Mouse (Mus musculus) hindbrain, embryonic 16.5 days (tissue): ENCODE data around the gene Cdh8. TPM values are rescaled to one million over a fixed set of nuclear protein-coding genes. Genes with fewer than 3 reads are reported as not detected.
"Not testable (repeated sequence)": the region's sequence is repeated elsewhere in the genome, so short reads cannot be mapped to it uniquely, and the experiment has no call there.

Source experiments
- ATAC-seq: fragments of 200-750 bp; cut with Nextera tagmentation; 2 replicates; pipeline ENCODE4 v1.8.0; 2017; ENCODE audit warnings: moderate TSS enrichment, moderate library complexity
- H3K27ac ChIP-seq: fragments of 300-500 bp; sonication (generic); 2 replicates; pipeline ENCODE4 v1.5.1; 2014; ENCODE audit warnings: low read depth, mild to moderate bottlenecking, control low read depth, low read length, moderate library complexity
- H3K27me3 ChIP-seq: fragments of 300-500 bp; sonication (generic); replicated peaks from 2 replicates; pipeline ENCODE4 v1.6.1; 2014; ENCODE audit warnings: low read length; ENCODE audit not compliant: control insufficient read depth, insufficient read depth
- H3K36me3 ChIP-seq: fragments of 300-500 bp; sonication (generic); 2 replicates; pipeline ENCODE4 v1.6.1; 2014; ENCODE audit warnings: mild to moderate bottlenecking, low read length, moderate library complexity, mixed read lengths; ENCODE audit not compliant: control insufficient read depth, insufficient read depth
- H3K4me1 ChIP-seq: fragments of 300-500 bp; sonication (generic); 2 replicates; pipeline ENCODE4 v1.6.1; 2014; ENCODE audit warnings: low read depth, low read length; ENCODE audit not compliant: control insufficient read depth, insufficient read depth
- H3K4me2 ChIP-seq: fragments of 300-500 bp; sonication (generic); 2 replicates; pipeline ENCODE4 v1.6.1; 2014; ENCODE audit warnings: mild to moderate bottlenecking, low read length, control low read depth, moderate library complexity
- H3K4me3 ChIP-seq: fragments of 300-500 bp; sonication (generic); 2 replicates; pipeline ENCODE4 v1.5.1; 2014; ENCODE audit warnings: mild to moderate bottlenecking, low read length, control low read depth, moderate library complexity
- H3K9ac ChIP-seq: fragments of 300-500 bp; sonication (generic); 2 replicates; pipeline ENCODE4 v1.6.1; 2014; ENCODE audit warnings: low read depth, mild to moderate bottlenecking, control low read depth, low read length, moderate library complexity
- H3K9me3 ChIP-seq: fragments of 300-500 bp; sonication (generic); 2 replicates; pipeline ENCODE4 v1.6.1; 2014; ENCODE audit warnings: mild to moderate bottlenecking, low read length, moderate library complexity; ENCODE audit not compliant: control insufficient read depth
- WGBS: fragments of 180-500 bp; shearing (Covaris S2); extraction: QIAGEN DNeasy Blood & Tissue Kit; methylation state at CpG from one replicate; pipeline ENCODE4 v1.1.7; 2014; 5-methylcytosine and 5-hydroxymethylcytosine counted together
- polyA plus RNA-seq: library from polyadenylated mRNA; unstranded; fragments of >200 nt; fragmentation: Nextera tagmentation; extraction: Ambion mirVana; gene quantifications from 2 replicates; pipeline ENCODE4 v1.2.1, GENCODE M21; 2015

The Cdh8 gene
- polyA plus RNA-seq, 1 experiment from 2014 or later: 65.2 TPM

- H3K9me3 ChIP-seq: no peaks in the 10 kb centered on the region
- H3K27ac ChIP-seq: no peak overlapping the region
- H3K36me3 ChIP-seq: no peaks in the 10 kb centered on the region
- H3K27me3 ChIP-seq: no peaks in the 10 kb centered on the region
- no peak for ATAC-seq
- WGBS: 68% methylated on average over 7 of the region's 7 CpGs
- H3K4me3 ChIP-seq: no peak overlapping the region
- no peak overlapping the region for H3K9ac ChIP-seq
- no peak overlapping the region for H3K4me2 ChIP-seq
- no peaks in the 10 kb centered on the region for H3K4me1 ChIP-seq
Observed at GRCm38 (mm10) chr8:99205194-99205593, 211.1 kb downstream of the Cdh8 start.

- 0 out of 2 replicates have a peak, but pooled peaks cover 2% of the 10 kb centered on the region for H3K36me3 ChIP-seq
- H3K9ac ChIP-seq: no peak overlapping the region
- H3K9me3 ChIP-seq: no peaks in the 10 kb centered on the region
- no peaks in the 10 kb centered on the region for H3K4me1 ChIP-seq
- no peak for ATAC-seq
- no peak overlapping the region for H3K4me2 ChIP-seq
- WGBS: 83% methylated on average over 2 of the region's 2 CpGs
- H3K27ac ChIP-seq: no peak overlapping the region
- H3K4me3 ChIP-seq: no peak overlapping the region
- H3K27me3 ChIP-seq: no peaks in the 10 kb centered on the region
Observed at GRCm38 (mm10) chr8:99190643-99191042, 225.6 kb downstream of the Cdh8 start.

DNA sequence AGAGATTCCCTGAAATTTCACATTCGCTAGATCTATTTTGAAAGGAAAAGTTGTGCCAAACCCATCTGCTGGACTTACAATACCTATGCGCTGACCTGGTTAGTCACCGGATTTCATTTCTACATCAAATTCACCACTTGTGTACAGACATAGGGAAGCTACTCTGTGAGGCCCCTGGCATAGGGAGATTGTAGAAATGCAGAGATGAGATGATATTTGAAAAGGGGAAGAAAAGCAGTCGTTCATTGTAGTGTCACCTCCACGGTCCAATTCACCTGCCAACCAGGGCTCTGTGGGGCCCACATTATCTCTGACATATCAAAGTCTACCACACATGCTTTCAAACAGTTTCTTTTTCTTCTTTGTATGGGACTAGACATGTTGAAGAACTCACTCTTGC is 229.4 kb downstream of the Cdh8 start:
- Histone ChIP-seq H3K27me3 (no peaks in the 10 kb centered on the region), H3K9ac (no peak overlapping the region), H3K4me2 (no peak overlapping the region), H3K36me3 (0 out of 2 replicates have a peak, but pooled peaks cover 2% of the 10 kb centered on the region), H3K4me3 (no peak overlapping the region), H3K9me3 (no peaks in the 10 kb centered on the region), H3K4me1 (no peaks in the 10 kb centered on the region), H3K27ac (no peak overlapping the region)
- no peak for ATAC-seq
- 92% methylated on average over 5 of the region's 5 CpGs for WGBS

DNA sequence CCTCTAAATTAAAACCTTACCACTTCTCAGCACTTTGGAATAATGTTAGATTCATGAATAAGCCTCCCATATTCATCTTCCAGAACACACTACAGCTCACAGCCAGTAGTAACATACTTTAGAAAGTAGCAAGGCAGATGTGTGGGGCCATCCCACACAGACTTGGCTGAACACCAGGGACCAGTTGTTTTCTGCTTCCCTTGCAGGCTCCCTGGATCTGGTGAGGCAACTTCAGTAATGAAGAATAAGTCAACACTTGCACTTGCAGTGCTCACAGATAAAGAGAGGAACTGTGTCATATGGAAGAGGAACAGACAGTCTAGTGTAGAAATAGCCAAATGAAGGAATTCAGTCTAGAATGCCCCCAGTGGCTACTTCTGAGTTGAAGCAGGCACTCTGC is 232.1 kb downstream of the Cdh8 start:
- H3K27me3 ChIP-seq: no peaks in the 10 kb centered on the region
- no peak overlapping the region for H3K27ac ChIP-seq
- no peak overlapping the region for H3K4me3 ChIP-seq
- no peak overlapping the region for H3K4me2 ChIP-seq
- H3K36me3 ChIP-seq: no peaks in the 10 kb centered on the region
- H3K9me3 ChIP-seq: no peaks in the 10 kb centered on the region
- H3K4me1 ChIP-seq: no peaks in the 10 kb centered on the region
- no peak for ATAC-seq
- H3K9ac ChIP-seq: no peak overlapping the region

- 54% methylated on average over 3 of the region's 3 CpGs for WGBS
- Histone ChIP-seq H3K9me3 (no peaks in the 10 kb centered on the region), H3K4me2 (no peak overlapping the region), H3K36me3 (no peaks in the 10 kb centered on the region), H3K27me3 (no peaks in the 10 kb centered on the region), H3K27ac (no peak overlapping the region), H3K4me3 (no peak overlapping the region), H3K4me1 (no peaks in the 10 kb centered on the region), H3K9ac (no peak overlapping the region)
- no peak for ATAC-seq
Observed at GRCm38 (mm10) chr8:99166966-99167365, 249.3 kb downstream of the Cdh8 start.

- Histone ChIP-seq H3K9ac (no peak overlapping the region), H3K4me1 (no peaks in the 10 kb centered on the region), H3K4me3 (no peak overlapping the region), H3K27me3 (no peaks in the 10 kb centered on the region), H3K4me2 (no peak overlapping the region), H3K36me3 (no peaks in the 10 kb centered on the region), H3K9me3 (no peaks in the 10 kb centered on the region), H3K27ac (no peak overlapping the region)
- no peak for ATAC-seq
- WGBS: 63% methylated on average over 4 of the region's 4 CpGs
Observed at GRCm38 (mm10) chr8:99161633-99162032, 254.6 kb downstream of the Cdh8 start.

- Histone ChIP-seq H3K4me3 (no peak overlapping the region), H3K4me2 (no peak overlapping the region), H3K36me3 (no peaks in the 10 kb centered on the region), H3K27ac (no peak overlapping the region), H3K9ac (no peak overlapping the region), H3K27me3 (no peaks in the 10 kb centered on the region), H3K9me3 (no peaks in the 10 kb centered on the region), H3K4me1 (no peaks in the 10 kb centered on the region)
- ATAC-seq: no peak
- 87% methylated on average over 6 of the region's 6 CpGs for WGBS
Observed at GRCm38 (mm10) chr8:99145436-99145835, 270.8 kb downstream of the Cdh8 start.

GRCm38 (mm10) chr8:99144761-99145160 is 271.5 kb downstream of the Cdh8 start:
- not testable (repeated sequence) for ATAC-seq, H3K9ac ChIP-seq, H3K4me3 ChIP-seq, H3K9me3 ChIP-seq, H3K27ac ChIP-seq, H3K27me3 ChIP-seq, H3K4me1 ChIP-seq, H3K4me2 ChIP-seq, H3K36me3 ChIP-seq
- WGBS: 44% methylated on average over 1 of the region's 1 CpGs

GRCm38 (mm10) chr8:99098453-99098852 is 317.8 kb downstream of the Cdh8 start:
- H3K4me1 ChIP-seq: no peaks in the 10 kb centered on the region
- no peak overlapping the region for H3K4me3 ChIP-seq
- WGBS: 78% methylated on average over 2 of the region's 2 CpGs
- H3K36me3 ChIP-seq: no peaks in the 10 kb centered on the region
- H3K9me3 ChIP-seq: no peaks in the 10 kb centered on the region
- ATAC-seq: no peak
- H3K9ac ChIP-seq: no peak overlapping the region
- H3K27me3 ChIP-seq: no peaks in the 10 kb centered on the region
- H3K27ac ChIP-seq: no peak overlapping the region
- H3K4me2 ChIP-seq: no peak overlapping the region

GRCm38 (mm10) chr8:99051344-99051743 is 364.9 kb downstream of the Cdh8 start:
- Histone ChIP-seq H3K27ac (no peak overlapping the region), H3K4me1 (no peaks in the 10 kb centered on the region), H3K36me3 (no peaks in the 10 kb centered on the region), H3K27me3 (no peaks in the 10 kb centered on the region), H3K9ac (no peak overlapping the region), H3K4me2 (no peak overlapping the region), H3K9me3 (no peaks in the 10 kb centered on the region), H3K4me3 (no peak overlapping the region)
- ATAC-seq: no peak
